ENCODE assay signal across 37 mouse cellular contexts in genomic region chr9:50704907-50705306, GRCm38 (mm10). TPM values are rescaled to one million over a fixed set of nuclear protein-coding genes. Genes with fewer than 3 reads are reported as not detected.
"Had no signal": no experiment of that assay in that cellular context is flagged by ENCODE, and none has a peak within 500 bp of the region (broad histone marks: within the 10 kb centered on the region; RNA-seq: fewer than 3 reads in every experiment).

No protein-coding gene starts in this region.

- H3K9me3 ChIP-seq: limb, embryonic 10.5 days; limb, embryonic 12.5 days; limb, embryonic 13.5 days; limb, embryonic 15.5 days; liver, embryonic 12.5 days; liver, embryonic 13.5 days; liver, embryonic 15.5 days; lung, embryonic 15.5 days; megakaryocyte, embryonic 14.5 days; midbrain, embryonic 10.5 days; midbrain, embryonic 12.5 days; midbrain, embryonic 13.5 days; midbrain, embryonic 15.5 days; neural tube, embryonic 12.5 days; neural tube, embryonic 13.5 days had no signal

- H3K27ac ChIP-seq: limb, embryonic 10.5 days; limb, embryonic 12.5 days; limb, embryonic 13.5 days; limb, embryonic 15.5 days; liver, embryonic 12.5 days; liver, embryonic 13.5 days; liver, embryonic 14.5 days; liver, embryonic 15.5 days; lung, embryonic 15.5 days; macrophage; midbrain, embryonic 10.5 days; midbrain, embryonic 12.5 days; midbrain, embryonic 13.5 days; midbrain, embryonic 15.5 days; neural tube, embryonic 12.5 days; neural tube, embryonic 13.5 days had no signal

- H3K9ac ChIP-seq: limb, embryonic 12.5 days; limb, embryonic 13.5 days; limb, embryonic 15.5 days; liver, embryonic 12.5 days; liver, embryonic 13.5 days; liver, embryonic 14.5 days; liver, embryonic 15.5 days; liver, postnatal 0 days; lung, embryonic 14.5 days; lung, embryonic 15.5 days; midbrain, embryonic 12.5 days; midbrain, embryonic 13.5 days; midbrain, embryonic 15.5 days; neural tube, embryonic 12.5 days; neural tube, embryonic 13.5 days had no signal

- DNase-seq: left cerebral cortex, postnatal 4 days; liver; liver, embryonic 13.5 days; liver, postnatal 0 days; lung, adult 18-20 months; lung, adult 2 months; lung, embryonic 14.5 days; lung, postnatal 10 days; lung, postnatal 14 days; lung, postnatal 36 days; lung, postnatal 4 days; midbrain, embryonic 14.5 days had no signal

- H3K4me1 ChIP-seq: limb, embryonic 10.5 days; limb, embryonic 15.5 days; liver, embryonic 12.5 days; midbrain, embryonic 12.5 days; midbrain, embryonic 13.5 days; neural tube, embryonic 12.5 days had no signal

- H3K4me2 ChIP-seq: limb, embryonic 12.5 days; limb, embryonic 13.5 days; limb, embryonic 15.5 days; liver, embryonic 11.5 days; liver, embryonic 12.5 days; liver, embryonic 13.5 days; liver, embryonic 15.5 days; lung, embryonic 14.5 days; lung, embryonic 15.5 days; midbrain, embryonic 11.5 days; midbrain, embryonic 12.5 days; midbrain, embryonic 13.5 days; midbrain, embryonic 15.5 days; neural tube, embryonic 12.5 days; neural tube, embryonic 13.5 days had no signal

- H3K36me3 ChIP-seq: liver, embryonic 12.5 days; liver, embryonic 13.5 days; liver, embryonic 15.5 days; lung, embryonic 15.5 days had no signal

- H3K27me3 ChIP-seq: midbrain, embryonic 15.5 days had no signal

- ATAC-seq: liver, embryonic 12.5 days; liver, postnatal 0 days; lung, postnatal 0 days; midbrain, embryonic 13.5 days; midbrain, embryonic 15.5 days; midbrain, embryonic 16.5 days had no signal

- H3K4me3 ChIP-seq: limb, embryonic 10.5 days; limb, embryonic 12.5 days; limb, embryonic 13.5 days; limb, embryonic 15.5 days; liver, embryonic 12.5 days; liver, embryonic 13.5 days; liver, embryonic 15.5 days; lung, embryonic 15.5 days; megakaryocyte, embryonic 14.5 days; midbrain, embryonic 10.5 days; midbrain, embryonic 12.5 days; midbrain, embryonic 13.5 days; midbrain, embryonic 15.5 days; myocyte; neural tube, embryonic 12.5 days; neural tube, embryonic 13.5 days had no signal

RNA-seq across cellular contexts. Expression of gene Dixdc1, which starts 34.4 kb away (rescaled TPM):
- total RNA-seq: megakaryocyte, adult 5-6 weeks; megakaryocyte-erythroid progenitor cell, adult 5-6 weeks had no signal

RNA-seq across cellular contexts. Expression of gene 2310030G06Rik, which starts 41.4 kb away (rescaled TPM):
- total RNA-seq: megakaryocyte, adult 5-6 weeks; megakaryocyte-erythroid progenitor cell, adult 5-6 weeks; monocyte, adult 5-6 weeks had no signal
- polyA plus RNA-seq: macrophage had no signal

RNA-seq across cellular contexts. Expression of gene Cryab, which starts 46.2 kb away (rescaled TPM):
- total RNA-seq: megakaryocyte-erythroid progenitor cell, adult 5-6 weeks; monocyte, adult 5-6 weeks had no signal

RNA-seq across cellular contexts. Expression of gene Hspb2, which starts 47.2 kb away (rescaled TPM):
- total RNA-seq: megakaryocyte progenitor cell, adult 5-6 weeks; megakaryocyte, adult 5-6 weeks; megakaryocyte-erythroid progenitor cell, adult 5-6 weeks; monocyte, adult 5-6 weeks had no signal
- polyA plus RNA-seq: limb, embryonic 10.5 days; macrophage had no signal
